Mouse (Mus musculus) limb, embryonic 12.5 days (tissue): Measurements from ENCODE around the gene Tmem238. TPM values are rescaled to one million over a fixed set of nuclear protein-coding genes. Genes with fewer than 3 reads are reported as not detected.
A peak's percentile ranks its signal among the peaks of the same experiment; 100 is the strongest.
"Not testable (repeated sequence)": the region's sequence is repeated elsewhere in the genome, so short reads cannot be mapped to it uniquely, and the experiment has no call there.

Experiments used
- ATAC-seq: fragments of 200-750 bp; cut with Nextera tagmentation; 2 replicates; pipeline ENCODE4 v1.8.0; 2017; ENCODE audit warnings: low read depth, moderate TSS enrichment; ENCODE audit not compliant: insufficient number of reproducible peaks, insufficient read depth, low FRiP score, low TSS enrichment
- H3K27ac ChIP-seq: fragments of 300-500 bp; sonication (generic); 2 replicates; pipeline ENCODE4 v1.5.1; 2016; ENCODE audit warnings: mild to moderate bottlenecking, moderate library complexity
- H3K27me3 ChIP-seq: fragments of 300-500 bp; sonication (generic); 2 replicates; pipeline ENCODE4 v1.6.1; 2016; ENCODE audit warnings: mild to moderate bottlenecking, moderate library complexity
- H3K36me3 ChIP-seq: fragments of 300-500 bp; sonication (generic); 2 replicates; pipeline ENCODE4 v1.6.1; 2016; ENCODE audit warnings: mild to moderate bottlenecking, moderate library complexity
- H3K4me1 ChIP-seq: fragments of 300-500 bp; sonication (generic); replicated peaks from 2 replicates; pipeline ENCODE4 v1.6.1; 2016
- H3K4me2 ChIP-seq: fragments of 300-500 bp; sonication (generic); 2 replicates; pipeline ENCODE4 v1.6.1; 2016; ENCODE audit warnings: mild to moderate bottlenecking, moderate library complexity
- H3K4me3 ChIP-seq: fragments of 300-500 bp; sonication (generic); replicated peaks from 2 replicates; pipeline ENCODE4 v1.5.1; 2016; ENCODE audit warnings: mild to moderate bottlenecking
- H3K9ac ChIP-seq: fragments of 300-500 bp; sonication (generic); replicated peaks from 2 replicates; pipeline ENCODE4 v1.6.1; 2016; ENCODE audit warnings: mild to moderate bottlenecking, moderate library complexity
- H3K9me3 ChIP-seq: fragments of 300-500 bp; sonication (generic); 2 replicates; pipeline ENCODE4 v1.6.1; 2016; ENCODE audit warnings: mild to moderate bottlenecking, moderate library complexity
- WGBS: fragments of 180-500 bp; shearing (Covaris S2); methylation state at CpG from one replicate; pipeline ENCODE4 v1.1.7; 2016; 5-methylcytosine and 5-hydroxymethylcytosine counted together
- polyA plus RNA-seq: library from polyadenylated mRNA; unstranded; fragments of >200 nt; fragmentation: Nextera tagmentation; extraction: Ambion mirVana; gene quantifications from 2 replicates; pipeline ENCODE4 v1.2.1, GENCODE M21; 2016

Gene Tmem238
- polyA plus RNA-seq = 6.5 and 6.8 TPM in 2 replicates

- peak within 1 kb of the TSS; percentile 86 for H3K4me2 ChIP-seq
- H3K4me3 ChIP-seq = peak within 1 kb of the TSS; percentile 57
- H3K9ac ChIP-seq = peak within 1 kb of the TSS; percentile 84
- peaks cover 12% of the 10 kb centered on the region for H3K4me1 ChIP-seq
- WGBS = 9% methylated on average over 35 of the region's 40 CpGs
- peak within 1 kb of the TSS; percentile 35; the same call in 1 of the 2 replicates for H3K27ac ChIP-seq
- no peak for ATAC-seq
- H3K9me3 ChIP-seq = no peaks in the 10 kb centered on the region
- peaks cover 20% of the 10 kb centered on the region for H3K27me3 ChIP-seq
- H3K36me3 ChIP-seq = peaks cover 9% of the 10 kb centered on the region
Observed at GRCm38 (mm10) chr7:4789436-4789935, at the start of gene Tmem238. Gene Tmem238, minus strand, starts transcription at chr7:4789656.

GRCm38 (mm10) chr7:4837639-4838038, 48.2 kb upstream of the Tmem238 start:
- peaks cover 98% of the 10 kb centered on the region for H3K27me3 ChIP-seq
- WGBS = 14% methylated on average over 1 of the region's 1 CpGs

GRCm38 (mm10) chr7:4836351-4836792, 46.9 kb upstream of the Tmem238 start:
- peaks cover 96% of the 10 kb centered on the region for H3K27me3 ChIP-seq
- no peaks in the 10 kb centered on the region for H3K36me3 ChIP-seq
- H3K4me1 ChIP-seq = peaks cover 10% of the 10 kb centered on the region
- under 1% methylated on average over 37 of the region's 51 CpGs for WGBS
- no peaks in the 10 kb centered on the region for H3K9me3 ChIP-seq
- H3K4me2 ChIP-seq = peak overlapping the region; percentile 82
- peak; percentile 75 for ATAC-seq
- H3K27ac ChIP-seq = no peak overlapping the region
- H3K9ac ChIP-seq = peak overlapping the region; percentile 58
- peak overlapping the region; percentile 51 for H3K4me3 ChIP-seq

More at GRCm38 (mm10) chr7:4837639-4838038, 48.2 kb upstream of the Tmem238 start:
- Histone ChIP-seq H3K4me2 (no peak overlapping the region), H3K36me3 (no peaks in the 10 kb centered on the region), H3K4me3 (no peak overlapping the region), H3K4me1 (peaks cover 15% of the 10 kb centered on the region), H3K27ac (no peak overlapping the region), H3K9ac (no peak overlapping the region), H3K9me3 (no peaks in the 10 kb centered on the region)
- ATAC-seq = no peak

GRCm38 (mm10) chr7:4835631-4836327, 46.3 kb upstream of the Tmem238 start:
- Histone ChIP-seq H3K27ac (no peak overlapping the region), H3K4me1 (peaks cover 10% of the 10 kb centered on the region)
- ATAC-seq = peak; percentile 49; the same call in 1 of the 2 replicates

GRCm38 (mm10) chr7:4830476-4830875, 41.0 kb upstream of the Tmem238 start:
- H3K36me3 ChIP-seq = no peaks in the 10 kb centered on the region
- H3K4me3 ChIP-seq = no peak overlapping the region
- 7% methylated on average over 12 of the region's 12 CpGs for WGBS
- H3K27ac ChIP-seq = no peak overlapping the region
- H3K4me2 ChIP-seq = no peak overlapping the region
- no peak overlapping the region for H3K9ac ChIP-seq
- peaks cover 57% of the 10 kb centered on the region for H3K27me3 ChIP-seq
- no peaks in the 10 kb centered on the region for H3K9me3 ChIP-seq
- no peaks in the 10 kb centered on the region for H3K4me1 ChIP-seq
- no peak for ATAC-seq

More at GRCm38 (mm10) chr7:4835631-4836327, 46.3 kb upstream of the Tmem238 start:
- Histone ChIP-seq H3K4me2 (peak overlapping the region; percentile 82), H3K27me3 (peaks cover 96% of the 10 kb centered on the region), H3K36me3 (no peaks in the 10 kb centered on the region), H3K9ac (peak overlapping the region; percentile 58; the same call in 1 of the 2 replicates), H3K9me3 (no peaks in the 10 kb centered on the region), H3K4me3 (peak overlapping the region; percentile 51)
- WGBS = 4% methylated on average over 34 of the region's 34 CpGs

GRCm38 (mm10) chr7:4825365-4825764, 35.9 kb upstream of the Tmem238 start:
- peaks cover 9% of the 10 kb centered on the region for H3K27me3 ChIP-seq
- no peaks in the 10 kb centered on the region for H3K36me3 ChIP-seq
- H3K27ac ChIP-seq = no peak overlapping the region
- ATAC-seq = no peak
- H3K9me3 ChIP-seq = no peaks in the 10 kb centered on the region
- no peak overlapping the region for H3K4me3 ChIP-seq
- H3K4me2 ChIP-seq = no peak overlapping the region
- H3K4me1 ChIP-seq = 0 out of 2 replicates have a peak, but pooled peaks cover 3% of the 10 kb centered on the region
- no peak overlapping the region for H3K9ac ChIP-seq
- 40% methylated on average over 4 of the region's 4 CpGs for WGBS

- Histone ChIP-seq H3K27ac (no peak overlapping the region), H3K4me2 (no peak overlapping the region), H3K4me3 (no peak overlapping the region), H3K36me3 (no peaks in the 10 kb centered on the region), H3K27me3 (no peaks in the 10 kb centered on the region), H3K9ac (no peak overlapping the region), H3K4me1 (0 out of 2 replicates have a peak, but pooled peaks cover 3% of the 10 kb centered on the region), H3K9me3 (no peaks in the 10 kb centered on the region)
- no peak for ATAC-seq
- WGBS = 58% methylated on average over 6 of the region's 6 CpGs
Observed at GRCm38 (mm10) chr7:4822162-4822907, 32.9 kb upstream of the Tmem238 start.

GRCm38 (mm10) chr7:4821690-4822089, 32.2 kb upstream of the Tmem238 start:
- H3K9me3 ChIP-seq = no peaks in the 10 kb centered on the region
- H3K27me3 ChIP-seq = no peaks in the 10 kb centered on the region
- no peaks in the 10 kb centered on the region for H3K36me3 ChIP-seq
- H3K27ac ChIP-seq = no peak overlapping the region
- H3K4me2 ChIP-seq = no peak overlapping the region
- WGBS = 86% methylated on average over 4 of the region's 4 CpGs
- no peak overlapping the region for H3K4me3 ChIP-seq
- 0 out of 2 replicates have a peak, but pooled peaks cover 3% of the 10 kb centered on the region for H3K4me1 ChIP-seq
- no peak overlapping the region for H3K9ac ChIP-seq
- ATAC-seq = no peak

GRCm38 (mm10) chr7:4820925-4821324, 31.5 kb upstream of the Tmem238 start:
- not testable (repeated sequence) for H3K36me3 ChIP-seq, H3K4me1 ChIP-seq, ATAC-seq, H3K9me3 ChIP-seq, H3K27me3 ChIP-seq, H3K9ac ChIP-seq, H3K27ac ChIP-seq, H3K4me2 ChIP-seq, H3K4me3 ChIP-seq
- 91% methylated on average over 7 of the region's 7 CpGs for WGBS

- Histone ChIP-seq H3K36me3 (no peaks in the 10 kb centered on the region), H3K4me1 (no peaks in the 10 kb centered on the region), H3K4me2 (no peak overlapping the region), H3K27me3 (no peaks in the 10 kb centered on the region), H3K9ac (no peak overlapping the region), H3K27ac (no peak overlapping the region), H3K4me3 (no peak overlapping the region), H3K9me3 (no peaks in the 10 kb centered on the region)
- ATAC-seq = no peak
Observed at GRCm38 (mm10) chr7:4816559-4816958, 27.1 kb upstream of the Tmem238 start.

GRCm38 (mm10) chr7:4813105-4813791, 23.8 kb upstream of the Tmem238 start:
- WGBS = 30% methylated on average over 8 of the region's 8 CpGs
- ATAC-seq = no peak
- Histone ChIP-seq H3K4me2 (peak overlapping the region; percentile 54), H3K9me3 (no peaks in the 10 kb centered on the region), H3K36me3 (peaks cover 29% of the 10 kb centered on the region), H3K27ac (peak overlapping the region; percentile 89), H3K4me3 (peak overlapping the region; percentile 99), H3K9ac (peak overlapping the region; percentile 44), H3K27me3 (no peaks in the 10 kb centered on the region), H3K4me1 (peaks cover 22% of the 10 kb centered on the region)
